Mouse (Mus musculus): ENCODE data around the gene Btbd9.

- TF ChIP-seq CTCF (IDR thresholded peaks at IDR 0.05; ENCODE audit: extremely low read depth, insufficient read depth, low read length) (no peak), POLR2A (IDR thresholded peaks at IDR 0.05; ENCODE audit: extremely low read depth, insufficient read depth, low read length) (no peak)
These were observed 33.2 kb upstream of the Btbd9 start for GRCm38 (mm10) chr17:30609305-30609979.
